Mouse (Mus musculus) E14TG2a.4 (cell line): ENCODE measurements around the gene Dao.
A peak's percentile ranks its signal among the peaks of the same experiment; 100 is the strongest.

ENCODE experiments used
- CTCF ChIP-seq: conservative IDR thresholded peaks from 2 replicates; pipeline ENCODE4 v1.5.1; 2014; ENCODE audit warnings: low read length
- NANOG ChIP-seq: IDR thresholded peaks from 2 replicates; pipeline ENCODE4 v1.6.1; 2014; ENCODE audit warnings: borderline replicate concordance, low read length, mixed read lengths

DNA sequence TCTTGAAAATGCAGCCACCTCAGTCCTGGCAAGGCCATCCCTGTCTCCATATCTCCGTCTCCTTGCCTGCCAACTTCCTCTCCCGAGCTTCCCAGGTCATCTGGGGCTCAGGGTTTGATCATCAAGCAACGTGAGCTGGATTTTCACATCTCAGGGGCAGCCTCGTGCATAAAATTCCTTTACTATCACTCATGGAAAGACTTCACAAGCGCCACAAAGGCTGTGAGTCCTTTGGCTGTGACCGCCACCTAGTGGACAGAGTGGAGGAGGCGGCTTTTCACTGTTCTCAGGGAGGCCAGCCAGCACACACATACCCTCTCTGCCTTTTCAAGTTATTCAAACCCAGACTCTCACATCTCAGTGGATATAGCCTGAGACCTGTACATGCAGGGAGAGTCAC, 49.1 kb upstream of the Dao start:
- TF ChIP-seq CTCF (peak; percentile 92), NANOG (no peak)
